Mouse (Mus musculus) CH12F3 (cell line): Measurements from ENCODE around the gene Abcc3.
"Not testable (repeated sequence)": the region's sequence is repeated elsewhere in the genome, so short reads cannot be mapped to it uniquely, and the experiment has no call there.

Source experiments
- in situ Hi-C: fragments of 300-500 bp; cut with MboI; formaldehyde crosslinking; loops from 2 replicates; pipeline ENCODE4 v1.14.3; 2020; ENCODE audit warnings: low sequenced_read_pairs

Abcc3 gene

GRCm38 (mm10) chr11:94403757-94404156 lies 11.0 kb upstream of the Abcc3 start:
- in situ Hi-C loops = no loop called here

- in situ Hi-C loops = no loop called here
Measured at GRCm38 (mm10) chr11:94402731-94403130, 9.9 kb upstream of the Abcc3 start.

- in situ Hi-C loops = not testable (repeated sequence)
Measured at GRCm38 (mm10) chr11:94402029-94402428, 9.2 kb upstream of the Abcc3 start.

GRCm38 (mm10) chr11:94400996-94401395 lies 8.2 kb upstream of the Abcc3 start:
- in situ Hi-C loops = no loop called here

GRCm38 (mm10) chr11:94394107-94394506 lies 1.3 kb upstream of the Abcc3 start:
- in situ Hi-C loops = no loop called here

- in situ Hi-C loops = not testable (repeated sequence)
Measured at GRCm38 (mm10) chr11:94393490-94393889, 693 bp upstream of the Abcc3 start.

GRCm38 (mm10) chr11:94391661-94392060 lies 1.1 kb downstream of the Abcc3 start:
- in situ Hi-C loops = no loop called here

GRCm38 (mm10) chr11:94390825-94391224 lies 2.0 kb downstream of the Abcc3 start:
- in situ Hi-C loops = no loop called here

GRCm38 (mm10) chr11:94389724-94390396 lies 2.9 kb downstream of the Abcc3 start:
- in situ Hi-C loops = no loop called here

GRCm38 (mm10) chr11:94389021-94389420 lies 3.8 kb downstream of the Abcc3 start:
- in situ Hi-C loops = no loop called here

GRCm38 (mm10) chr11:94387756-94388155 lies 5.0 kb downstream of the Abcc3 start:
- in situ Hi-C loops = no loop called here

GRCm38 (mm10) chr11:94385977-94386771 lies 6.6 kb downstream of the Abcc3 start:
- in situ Hi-C loops = no loop called here

GRCm38 (mm10) chr11:94379736-94380135 lies 13.1 kb downstream of the Abcc3 start:
- in situ Hi-C loops = no loop called here

GRCm38 (mm10) chr11:94379061-94379460 lies 13.7 kb downstream of the Abcc3 start:
- in situ Hi-C loops = no loop called here

- in situ Hi-C loops = no loop called here
Measured at GRCm38 (mm10) chr11:94374276-94374948, 18.4 kb downstream of the Abcc3 start.

GRCm38 (mm10) chr11:94370809-94371208 lies 22.0 kb downstream of the Abcc3 start:
- in situ Hi-C loops = no loop called here

GRCm38 (mm10) chr11:94369981-94370380 lies 22.8 kb downstream of the Abcc3 start:
- in situ Hi-C loops = no loop called here

- in situ Hi-C loops = no loop called here
Measured at GRCm38 (mm10) chr11:94365340-94365739, 27.5 kb downstream of the Abcc3 start.

GRCm38 (mm10) chr11:94363690-94364089 lies 29.1 kb downstream of the Abcc3 start:
- in situ Hi-C loops = no loop called here

- in situ Hi-C loops = no loop called here
Measured at GRCm38 (mm10) chr11:94362101-94362500, 30.7 kb downstream of the Abcc3 start.

GRCm38 (mm10) chr11:94361166-94361870 lies 31.5 kb downstream of the Abcc3 start:
- in situ Hi-C loops = no loop called here
